Mouse (Mus musculus): Measurements from ENCODE around the gene Olfr1137. TPM values are rescaled to one million over a fixed set of nuclear protein-coding genes. Genes with fewer than 3 reads are reported as not detected.

Olfr1137 gene
- not detected for polyA plus RNA-seq (2014; fragmentation: Illumina TruSeq; extraction: RNeasy Lipid Tissue Mini Kit (QIAGEN cat#74804); ENCODE audit: low read depth, low replicate concordance)

GRCm38 (mm10) chr2:87713079-87713478, at the start of gene Olfr1137:
Gene Olfr1137 (minus strand): TSS chr2:87713179.

DNA sequence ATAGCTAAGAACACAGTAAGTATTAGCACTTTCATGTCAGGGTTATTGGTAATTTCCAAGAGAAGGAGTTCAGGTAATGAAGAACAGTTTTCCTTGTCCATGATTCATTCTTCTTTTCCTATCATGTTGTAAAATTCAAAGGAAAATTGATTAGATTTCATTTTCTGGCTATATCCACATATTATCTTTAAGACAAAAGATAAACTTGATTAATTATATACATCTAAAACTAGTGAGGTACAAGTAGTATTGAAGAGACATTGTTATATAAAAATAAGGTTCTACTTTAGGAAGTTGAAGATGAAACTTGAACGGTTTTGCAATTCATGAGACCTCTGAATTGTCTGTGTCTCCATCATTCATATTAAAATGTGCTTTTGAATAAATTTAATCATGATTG, 40.9 kb upstream of the Olfr1137 start, which contains the start of gene Olfr1141:
TSS of gene Olfr1141 (minus strand) at position 101 of the 400 bp plus-strand sequence.

DNA sequence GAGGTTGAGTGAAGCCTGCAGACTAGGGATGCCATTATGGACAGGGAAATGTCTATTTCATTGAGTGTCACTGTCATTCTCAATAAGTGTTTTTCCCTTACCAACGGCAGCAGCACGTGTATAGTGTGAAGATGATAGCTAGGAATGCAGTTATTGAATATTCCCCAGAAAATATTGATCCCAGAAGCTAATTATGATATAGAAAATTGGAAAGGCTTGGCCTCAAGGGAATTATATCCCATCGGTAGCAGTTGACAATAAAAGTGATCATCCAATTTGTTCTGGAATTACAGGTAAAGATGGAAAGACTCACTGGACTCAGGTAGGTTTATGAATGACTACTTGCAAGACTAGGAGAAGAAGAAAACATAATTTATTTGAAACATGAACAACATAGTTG, 30.5 kb upstream of the Olfr1137 start, which contains the start of gene Olfr1140:
TSS of gene Olfr1140 (plus strand) at position 301 of the 400 bp plus-strand sequence.

DNA sequence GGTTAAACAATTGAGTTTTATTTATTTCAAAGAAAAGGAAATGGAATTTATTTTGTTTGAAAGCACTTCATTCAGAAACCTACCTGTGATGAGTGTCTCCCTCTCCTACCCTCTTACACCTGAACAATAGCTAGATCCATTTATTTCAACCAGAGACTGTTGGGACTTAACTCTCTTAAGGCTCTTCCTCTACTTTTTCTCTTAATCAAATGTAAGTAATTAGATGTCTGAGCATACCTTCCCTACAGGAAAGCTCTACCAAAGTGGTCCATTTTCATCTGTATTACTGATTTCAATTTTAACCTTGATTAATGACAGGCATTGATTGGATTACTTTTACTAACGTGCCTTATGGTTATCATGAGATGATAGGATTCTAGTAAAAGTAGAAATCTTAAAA, 26.9 kb upstream of the Olfr1137 start, which contains the start of gene Olfr1138:
TSS of gene Olfr1138 (minus strand) at position 101 of the 400 bp plus-strand sequence.

DNA sequence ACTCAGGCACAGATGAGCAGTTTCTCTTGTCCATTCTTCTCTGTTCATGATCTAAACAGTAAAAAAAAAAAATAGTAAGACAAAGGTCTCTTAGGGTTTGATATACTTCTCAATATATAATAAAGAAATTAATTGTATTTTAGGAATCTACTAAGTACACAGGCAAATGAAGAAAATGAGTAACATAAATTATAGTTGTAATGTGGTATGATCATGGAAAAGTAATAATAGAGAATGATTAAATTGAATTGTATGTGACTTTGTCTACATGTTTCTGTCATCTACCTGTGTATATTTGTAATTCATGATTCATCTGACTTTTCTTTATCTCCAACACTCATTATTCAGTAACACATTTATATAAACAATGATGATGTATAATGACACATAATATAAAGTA, 19.1 kb downstream of the Olfr1137 start, which contains the start of gene Olfr1136:
TSS of gene Olfr1136 (minus strand) at position 101 of the 400 bp plus-strand sequence.

GRCm38 (mm10) chr2:87673564-87673963, 39.4 kb downstream of the Olfr1137 start, which contains the start of gene Olfr1135:
Gene Olfr1135 (minus strand): TSS chr2:87673664.

Other genes starting within 250 kb of the Olfr1137 start
- gene Pramel7, start 216.1 kb downstream of the Olfr1137 start, polyA plus RNA-seq (2014; fragmentation: Illumina TruSeq; extraction: RNeasy Lipid Tissue Mini Kit (QIAGEN cat#74804); ENCODE audit: low read depth, low replicate concordance), result not detected
- not detected for gene Pramel6, start 206.6 kb downstream of the Olfr1137 start, polyA plus RNA-seq (2014; fragmentation: Illumina TruSeq; extraction: RNeasy Lipid Tissue Mini Kit (QIAGEN cat#74804); ENCODE audit: low read depth, low replicate concordance)
- gene Olfr153, start 181.4 kb downstream of the Olfr1137 start, polyA plus RNA-seq (2014; fragmentation: Illumina TruSeq; extraction: RNeasy Lipid Tissue Mini Kit (QIAGEN cat#74804); ENCODE audit: low read depth, low replicate concordance), result not detected
- gene Olfr1128, start 167.6 kb downstream of the Olfr1137 start, polyA plus RNA-seq (2014; fragmentation: Illumina TruSeq; extraction: RNeasy Lipid Tissue Mini Kit (QIAGEN cat#74804); ENCODE audit: low read depth, low replicate concordance), result not detected
- gene Olfr1129, start 139.3 kb downstream of the Olfr1137 start, polyA plus RNA-seq (2014; fragmentation: Illumina TruSeq; extraction: RNeasy Lipid Tissue Mini Kit (QIAGEN cat#74804); ENCODE audit: low read depth, low replicate concordance), result not detected
- gene Olfr1130, start 107.0 kb downstream of the Olfr1137 start, polyA plus RNA-seq (2014; fragmentation: Illumina TruSeq; extraction: RNeasy Lipid Tissue Mini Kit (QIAGEN cat#74804); ENCODE audit: low read depth, low replicate concordance), result not detected
- not detected for gene Olfr1131, start 86.1 kb downstream of the Olfr1137 start, polyA plus RNA-seq (2014; fragmentation: Illumina TruSeq; extraction: RNeasy Lipid Tissue Mini Kit (QIAGEN cat#74804); ENCODE audit: low read depth, low replicate concordance)
- gene Olfr1132, start 75.6 kb downstream of the Olfr1137 start, polyA plus RNA-seq (2014; fragmentation: Illumina TruSeq; extraction: RNeasy Lipid Tissue Mini Kit (QIAGEN cat#74804); ENCODE audit: low read depth, low replicate concordance), result not detected
- gene Olfr1133, start 65.8 kb downstream of the Olfr1137 start, polyA plus RNA-seq (2014; fragmentation: Illumina TruSeq; extraction: RNeasy Lipid Tissue Mini Kit (QIAGEN cat#74804); ENCODE audit: low read depth, low replicate concordance), result not detected
- gene Olfr1134, start 54.7 kb downstream of the Olfr1137 start, polyA plus RNA-seq (2014; fragmentation: Illumina TruSeq; extraction: RNeasy Lipid Tissue Mini Kit (QIAGEN cat#74804); ENCODE audit: low read depth, low replicate concordance), result not detected
- gene Olfr1135, start 39.5 kb downstream of the Olfr1137 start, polyA plus RNA-seq (2014; fragmentation: Illumina TruSeq; extraction: RNeasy Lipid Tissue Mini Kit (QIAGEN cat#74804); ENCODE audit: low read depth, low replicate concordance), result not detected
- not detected for gene Olfr1136, start 19.2 kb downstream of the Olfr1137 start, polyA plus RNA-seq (2014; fragmentation: Illumina TruSeq; extraction: RNeasy Lipid Tissue Mini Kit (QIAGEN cat#74804); ENCODE audit: low read depth, low replicate concordance)
- not detected for gene Olfr1138, start 26.8 kb upstream of the Olfr1137 start, polyA plus RNA-seq (2014; fragmentation: Illumina TruSeq; extraction: RNeasy Lipid Tissue Mini Kit (QIAGEN cat#74804); ENCODE audit: low read depth, low replicate concordance)
- not detected for gene Olfr1140, start 30.6 kb upstream of the Olfr1137 start, polyA plus RNA-seq (2014; fragmentation: Illumina TruSeq; extraction: RNeasy Lipid Tissue Mini Kit (QIAGEN cat#74804); ENCODE audit: low read depth, low replicate concordance)
- not detected for gene Olfr1141, start 40.8 kb upstream of the Olfr1137 start, polyA plus RNA-seq (2014; fragmentation: Illumina TruSeq; extraction: RNeasy Lipid Tissue Mini Kit (QIAGEN cat#74804); ENCODE audit: low read depth, low replicate concordance)
- gene Olfr152, start 66.3 kb upstream of the Olfr1137 start, polyA plus RNA-seq (2014; fragmentation: Illumina TruSeq; extraction: RNeasy Lipid Tissue Mini Kit (QIAGEN cat#74804); ENCODE audit: low read depth, low replicate concordance), result not detected
- not detected for gene Olfr1143, start 87.4 kb upstream of the Olfr1137 start, polyA plus RNA-seq (2014; fragmentation: Illumina TruSeq; extraction: RNeasy Lipid Tissue Mini Kit (QIAGEN cat#74804); ENCODE audit: low read depth, low replicate concordance)
- not detected for gene Olfr1145, start 96.6 kb upstream of the Olfr1137 start, polyA plus RNA-seq (2014; fragmentation: Illumina TruSeq; extraction: RNeasy Lipid Tissue Mini Kit (QIAGEN cat#74804); ENCODE audit: low read depth, low replicate concordance)
- not detected for gene Olfr1148, start 117.4 kb upstream of the Olfr1137 start, polyA plus RNA-seq (2014; fragmentation: Illumina TruSeq; extraction: RNeasy Lipid Tissue Mini Kit (QIAGEN cat#74804); ENCODE audit: low read depth, low replicate concordance)
- not detected for gene Olfr1150-ps1, start 130.8 kb upstream of the Olfr1137 start, polyA plus RNA-seq (2014; fragmentation: Illumina TruSeq; extraction: RNeasy Lipid Tissue Mini Kit (QIAGEN cat#74804); ENCODE audit: low read depth, low replicate concordance)
- gene Olfr1151, start 142.7 kb upstream of the Olfr1137 start, polyA plus RNA-seq (2014; fragmentation: Illumina TruSeq; extraction: RNeasy Lipid Tissue Mini Kit (QIAGEN cat#74804); ENCODE audit: low read depth, low replicate concordance), result not detected
- not detected for gene Olfr1152, start 153.3 kb upstream of the Olfr1137 start, polyA plus RNA-seq (2014; fragmentation: Illumina TruSeq; extraction: RNeasy Lipid Tissue Mini Kit (QIAGEN cat#74804); ENCODE audit: low read depth, low replicate concordance)
- not detected for gene Olfr1153, start 181.8 kb upstream of the Olfr1137 start, polyA plus RNA-seq (2014; fragmentation: Illumina TruSeq; extraction: RNeasy Lipid Tissue Mini Kit (QIAGEN cat#74804); ENCODE audit: low read depth, low replicate concordance)
- gene Olfr1154, start 192.0 kb upstream of the Olfr1137 start, polyA plus RNA-seq (2014; fragmentation: Illumina TruSeq; extraction: RNeasy Lipid Tissue Mini Kit (QIAGEN cat#74804); ENCODE audit: low read depth, low replicate concordance), result not detected
- not detected for gene Olfr1155, start 232.0 kb upstream of the Olfr1137 start, polyA plus RNA-seq (2014; fragmentation: Illumina TruSeq; extraction: RNeasy Lipid Tissue Mini Kit (QIAGEN cat#74804); ENCODE audit: low read depth, low replicate concordance)
- gene Olfr1156, start 239.9 kb upstream of the Olfr1137 start, polyA plus RNA-seq (2014; fragmentation: Illumina TruSeq; extraction: RNeasy Lipid Tissue Mini Kit (QIAGEN cat#74804); ENCODE audit: low read depth, low replicate concordance), result not detected

All from adrenal gland, adult 10 weeks (tissue).